Mouse (Mus musculus): Measurements from ENCODE around the gene Bin2. TPM values are rescaled to one million over a fixed set of nuclear protein-coding genes. Genes with fewer than 3 reads are reported as not detected.

Bin2 gene
- polyA plus RNA-seq, 1 experiment from 2014 or later = 3.9 TPM

- ATAC-seq (replicated peaks; ENCODE audit: low FRiP score) = no peak
- Histone ChIP-seq H3K36me3 (ENCODE audit: control insufficient read depth, insufficient read depth, low read length) (no peaks in the 10 kb centered on the region), H3K4me1 (replicated peaks; ENCODE audit: control insufficient read depth, insufficient read depth, low read length) (peaks cover 10% of the 10 kb centered on the region; the same call in 1 of the 2 replicates), H3K9ac (ENCODE audit: low read length) (peak within 1 kb of the TSS; percentile 20; the same call in 1 of the 2 replicates), H3K4me3 (ENCODE audit: low read depth, low read length) (peak within 1 kb of the TSS; percentile 42), H3K9me3 (ENCODE audit: control insufficient read depth, low read length) (no peaks in the 10 kb centered on the region), H3K27me3 (ENCODE audit: control insufficient read depth, insufficient read depth, low read length) (peaks cover 44% of the 10 kb centered on the region), H3K27ac (ENCODE audit: low read depth, low read length) (no peak within 1 kb of the TSS), H3K4me2 (ENCODE audit: low read depth, low read length, severe bottlenecking) (peak within 1 kb of the TSS; percentile 71)
- DNase-seq (ENCODE audit: low spot score) = peak; percentile 60
- WGBS = under 1% methylated on average over 71 of the region's 77 CpGs
Observed at GRCm38 (mm10) chr15:100636700-100637501, 32.5 kb downstream of the Bin2 start, which contains the start of gene Smagp. Gene Smagp (minus strand): TSS chr15:100636940.

- H3K9ac ChIP-seq (ENCODE audit: low read length) = 0 out of 2 replicates have a peak overlapping the region, but pooled peaks have one; percentile 20
Observed at GRCm38 (mm10) chr15:100635851-100636645, 33.3 kb downstream of the Bin2 start.

GRCm38 (mm10) chr15:100635239-100635638, 34.1 kb downstream of the Bin2 start:
- Histone ChIP-seq H3K4me2 (ENCODE audit: low read depth, low read length, severe bottlenecking) (no peak overlapping the region), H3K27me3 (ENCODE audit: control insufficient read depth, insufficient read depth, low read length) (peaks cover 44% of the 10 kb centered on the region), H3K4me3 (ENCODE audit: low read depth, low read length) (no peak overlapping the region), H3K27ac (ENCODE audit: low read depth, low read length) (no peak overlapping the region), H3K9ac (ENCODE audit: low read length) (no peak overlapping the region), H3K36me3 (ENCODE audit: control insufficient read depth, insufficient read depth, low read length) (no peaks in the 10 kb centered on the region), H3K9me3 (ENCODE audit: control insufficient read depth, low read length) (no peaks in the 10 kb centered on the region), H3K4me1 (replicated peaks; ENCODE audit: control insufficient read depth, insufficient read depth, low read length) (peaks cover 10% of the 10 kb centered on the region; the same call in 1 of the 2 replicates)
- no peak for ATAC-seq (replicated peaks; ENCODE audit: low FRiP score)
- DNase-seq (ENCODE audit: low spot score) = no peak
- 8% methylated on average over 9 of the region's 9 CpGs for WGBS

More at GRCm38 (mm10) chr15:100635851-100636645, 33.3 kb downstream of the Bin2 start:
- H3K27ac ChIP-seq (ENCODE audit: low read depth, low read length) = no peak overlapping the region
- H3K36me3 ChIP-seq (ENCODE audit: control insufficient read depth, insufficient read depth, low read length) = no peaks in the 10 kb centered on the region
- H3K27me3 ChIP-seq (ENCODE audit: control insufficient read depth, insufficient read depth, low read length) = peaks cover 44% of the 10 kb centered on the region
- peaks cover 10% of the 10 kb centered on the region; the same call in 1 of the 2 replicates for H3K4me1 ChIP-seq (replicated peaks; ENCODE audit: control insufficient read depth, insufficient read depth, low read length)
- H3K4me2 ChIP-seq (ENCODE audit: low read depth, low read length, severe bottlenecking) = peak overlapping the region; percentile 71
- DNase-seq (ENCODE audit: low spot score) (no peak), ATAC-seq (replicated peaks; ENCODE audit: low FRiP score) (no peak)
- H3K4me3 ChIP-seq (ENCODE audit: low read depth, low read length) = peak overlapping the region; percentile 42
- no peaks in the 10 kb centered on the region for H3K9me3 ChIP-seq (ENCODE audit: control insufficient read depth, low read length)
- 3% methylated on average over 36 of the region's 38 CpGs for WGBS

GRCm38 (mm10) chr15:100633341-100633740, 36.0 kb downstream of the Bin2 start:
- no peaks in the 10 kb centered on the region for H3K9me3 ChIP-seq (ENCODE audit: control insufficient read depth, low read length)
- H3K36me3 ChIP-seq (ENCODE audit: control insufficient read depth, insufficient read depth, low read length) = no peaks in the 10 kb centered on the region
- WGBS = 85% methylated on average over 10 of the region's 10 CpGs
- DNase-seq (ENCODE audit: low spot score) (no peak), ATAC-seq (replicated peaks; ENCODE audit: low FRiP score) (no peak)
- peaks cover 39% of the 10 kb centered on the region for H3K27me3 ChIP-seq (ENCODE audit: control insufficient read depth, insufficient read depth, low read length)
- H3K4me3 ChIP-seq (ENCODE audit: low read depth, low read length) = no peak overlapping the region
- no peak overlapping the region for H3K27ac ChIP-seq (ENCODE audit: low read depth, low read length)
- H3K4me1 ChIP-seq (replicated peaks; ENCODE audit: control insufficient read depth, insufficient read depth, low read length) = peaks cover 10% of the 10 kb centered on the region; the same call in 1 of the 2 replicates
- no peak overlapping the region for H3K4me2 ChIP-seq (ENCODE audit: low read depth, low read length, severe bottlenecking)
- H3K9ac ChIP-seq (ENCODE audit: low read length) = no peak overlapping the region

GRCm38 (mm10) chr15:100632323-100632722, 37.0 kb downstream of the Bin2 start:
- Histone ChIP-seq H3K9me3 (ENCODE audit: control insufficient read depth, low read length) (no peaks in the 10 kb centered on the region), H3K27me3 (ENCODE audit: control insufficient read depth, insufficient read depth, low read length) (peaks cover 31% of the 10 kb centered on the region)
- WGBS = 86% methylated on average over 5 of the region's 5 CpGs

GRCm38 (mm10) chr15:100631454-100632170, 37.7 kb downstream of the Bin2 start:
- Histone ChIP-seq H3K9me3 (ENCODE audit: control insufficient read depth, low read length) (no peaks in the 10 kb centered on the region), H3K27ac (ENCODE audit: low read depth, low read length) (no peak overlapping the region), H3K4me1 (replicated peaks; ENCODE audit: control insufficient read depth, insufficient read depth, low read length) (peaks cover 10% of the 10 kb centered on the region; the same call in 1 of the 2 replicates), H3K4me3 (ENCODE audit: low read depth, low read length) (no peak overlapping the region), H3K4me2 (ENCODE audit: low read depth, low read length, severe bottlenecking) (no peak overlapping the region), H3K27me3 (ENCODE audit: control insufficient read depth, insufficient read depth, low read length) (peaks cover 24% of the 10 kb centered on the region), H3K9ac (ENCODE audit: low read length) (no peak overlapping the region), H3K36me3 (ENCODE audit: control insufficient read depth, insufficient read depth, low read length) (no peaks in the 10 kb centered on the region)
- no peak for DNase-seq (ENCODE audit: low spot score)
- WGBS = 88% methylated on average over 12 of the region's 12 CpGs
- no peak for ATAC-seq (replicated peaks; ENCODE audit: low FRiP score)

More at GRCm38 (mm10) chr15:100632323-100632722, 37.0 kb downstream of the Bin2 start:
- Histone ChIP-seq H3K36me3 (ENCODE audit: control insufficient read depth, insufficient read depth, low read length) (no peaks in the 10 kb centered on the region), H3K9ac (ENCODE audit: low read length) (no peak overlapping the region), H3K4me3 (ENCODE audit: low read depth, low read length) (no peak overlapping the region), H3K4me2 (ENCODE audit: low read depth, low read length, severe bottlenecking) (no peak overlapping the region), H3K27ac (ENCODE audit: low read depth, low read length) (no peak overlapping the region), H3K4me1 (replicated peaks; ENCODE audit: control insufficient read depth, insufficient read depth, low read length) (peaks cover 15% of the 10 kb centered on the region; the same call in 1 of the 2 replicates)
- ATAC-seq (replicated peaks; ENCODE audit: low FRiP score) (no peak), DNase-seq (ENCODE audit: low spot score) (no peak)

GRCm38 (mm10) chr15:100630126-100630525, 39.2 kb downstream of the Bin2 start:
- Histone ChIP-seq H3K27ac (ENCODE audit: low read depth, low read length) (no peak overlapping the region), H3K4me3 (ENCODE audit: low read depth, low read length) (no peak overlapping the region), H3K27me3 (ENCODE audit: control insufficient read depth, insufficient read depth, low read length) (peaks cover 9% of the 10 kb centered on the region), H3K4me2 (ENCODE audit: low read depth, low read length, severe bottlenecking) (no peak overlapping the region), H3K9ac (ENCODE audit: low read length) (no peak overlapping the region), H3K9me3 (ENCODE audit: control insufficient read depth, low read length) (no peaks in the 10 kb centered on the region), H3K4me1 (replicated peaks; ENCODE audit: control insufficient read depth, insufficient read depth, low read length) (peaks cover 5% of the 10 kb centered on the region; the same call in 1 of the 2 replicates), H3K36me3 (ENCODE audit: control insufficient read depth, insufficient read depth, low read length) (no peaks in the 10 kb centered on the region)
- ATAC-seq (replicated peaks; ENCODE audit: low FRiP score) = no peak
- DNase-seq (ENCODE audit: low spot score) = no peak
- 55% methylated on average over 3 of the region's 3 CpGs for WGBS

GRCm38 (mm10) chr15:100628797-100629196, 40.6 kb downstream of the Bin2 start:
- H3K4me2 ChIP-seq (ENCODE audit: low read depth, low read length, severe bottlenecking) = no peak overlapping the region
- H3K27me3 ChIP-seq (ENCODE audit: control insufficient read depth, insufficient read depth, low read length) = no peaks in the 10 kb centered on the region; the same call in 1 of the 2 replicates
- no peak overlapping the region for H3K9ac ChIP-seq (ENCODE audit: low read length)
- H3K4me1 ChIP-seq (replicated peaks; ENCODE audit: control insufficient read depth, insufficient read depth, low read length) = peaks cover 5% of the 10 kb centered on the region; the same call in 1 of the 2 replicates
- H3K36me3 ChIP-seq (ENCODE audit: control insufficient read depth, insufficient read depth, low read length) = no peaks in the 10 kb centered on the region
- DNase-seq (ENCODE audit: low spot score) = no peak
- H3K27ac ChIP-seq (ENCODE audit: low read depth, low read length) = no peak overlapping the region
- WGBS = 55% methylated on average over 7 of the region's 7 CpGs
- no peak for ATAC-seq (replicated peaks; ENCODE audit: low FRiP score)
- no peaks in the 10 kb centered on the region for H3K9me3 ChIP-seq (ENCODE audit: control insufficient read depth, low read length)
- no peak overlapping the region for H3K4me3 ChIP-seq (ENCODE audit: low read depth, low read length)
